Mouse (Mus musculus): ENCODE measurements around the gene Klf2. TPM values are rescaled to one million over a fixed set of nuclear protein-coding genes. Genes with fewer than 3 reads are reported as not detected.

Klf2 gene
- polyA plus RNA-seq (2014; fragmentation: Nextera tagmentation; extraction: Ambion mirVana), result 3.7 and 4.2 TPM in 2 replicates

GRCm38 (mm10) chr8:72318801-72319322 lies at the start of gene Klf2:
Klf2 (plus strand) TSS chr8:72319033.
- ATAC-seq (peak; percentile 96), DNase-seq (ENCODE audit: low spot score) (peak; percentile 82)
- Histone ChIP-seq H3K9me3 (replicated peaks; ENCODE audit: control insufficient read depth, low read length) (no peaks in the 10 kb centered on the region), H3K27ac (ENCODE audit: low read depth, low read length) (no peak within 1 kb of the TSS), H3K4me2 (ENCODE audit: low read length) (peak within 1 kb of the TSS; percentile 76), H3K36me3 (ENCODE audit: control insufficient read depth, insufficient read depth, low read length) (no peaks in the 10 kb centered on the region), H3K4me1 (ENCODE audit: control insufficient read depth, insufficient read depth, low read length) (0 out of 2 replicates have a peak, but pooled peaks cover 3% of the 10 kb centered on the region), H3K4me3 (ENCODE audit: low read depth, low read length) (peak within 1 kb of the TSS; percentile 49), H3K27me3 (replicated peaks; ENCODE audit: control insufficient read depth, insufficient read depth, low read length) (peaks cover 35% of the 10 kb centered on the region), H3K9ac (ENCODE audit: low read length) (peak within 1 kb of the TSS; percentile 53)
- WGBS, result 1% methylated on average over 46 of the region's 46 CpGs

GRCm38 (mm10) chr8:72270606-72271005 lies 48.2 kb upstream of the Klf2 start:
- Histone ChIP-seq H3K9me3 (replicated peaks; ENCODE audit: control insufficient read depth, low read length) (no peaks in the 10 kb centered on the region), H3K36me3 (ENCODE audit: control insufficient read depth, insufficient read depth, low read length) (no peaks in the 10 kb centered on the region), H3K4me2 (ENCODE audit: low read length) (no peak overlapping the region), H3K27me3 (replicated peaks; ENCODE audit: control insufficient read depth, insufficient read depth, low read length) (no peaks in the 10 kb centered on the region), H3K4me1 (ENCODE audit: control insufficient read depth, insufficient read depth, low read length) (no peaks in the 10 kb centered on the region), H3K9ac (ENCODE audit: low read length) (no peak overlapping the region), H3K27ac (ENCODE audit: low read depth, low read length) (no peak overlapping the region), H3K4me3 (ENCODE audit: low read depth, low read length) (no peak overlapping the region)
- no peak for ATAC-seq
- WGBS, result 89% methylated on average over 12 of the region's 12 CpGs
- DNase-seq (ENCODE audit: low spot score), result no peak

GRCm38 (mm10) chr8:72271051-72271660 lies 47.7 kb upstream of the Klf2 start:
- no peak for DNase-seq (ENCODE audit: low spot score)
- H3K4me3 ChIP-seq (ENCODE audit: low read depth, low read length), result no peak overlapping the region
- H3K4me2 ChIP-seq (ENCODE audit: low read length), result no peak overlapping the region
- H3K27me3 ChIP-seq (replicated peaks; ENCODE audit: control insufficient read depth, insufficient read depth, low read length), result no peaks in the 10 kb centered on the region
- H3K4me1 ChIP-seq (ENCODE audit: control insufficient read depth, insufficient read depth, low read length), result no peaks in the 10 kb centered on the region
- no peaks in the 10 kb centered on the region for H3K9me3 ChIP-seq (replicated peaks; ENCODE audit: control insufficient read depth, low read length)
- ATAC-seq, result no peak
- H3K27ac ChIP-seq (ENCODE audit: low read depth, low read length), result no peak overlapping the region
- 71% methylated on average over 11 of the region's 11 CpGs for WGBS
- H3K36me3 ChIP-seq (ENCODE audit: control insufficient read depth, insufficient read depth, low read length), result no peaks in the 10 kb centered on the region
- no peak overlapping the region for H3K9ac ChIP-seq (ENCODE audit: low read length)

- DNase-seq (ENCODE audit: low spot score) (no peak), ATAC-seq (no peak)
- no peak overlapping the region for H3K4me2 ChIP-seq (ENCODE audit: low read length)
- H3K36me3 ChIP-seq (ENCODE audit: control insufficient read depth, insufficient read depth, low read length), result no peaks in the 10 kb centered on the region
- no peak overlapping the region for H3K4me3 ChIP-seq (ENCODE audit: low read depth, low read length)
- no peaks in the 10 kb centered on the region for H3K27me3 ChIP-seq (replicated peaks; ENCODE audit: control insufficient read depth, insufficient read depth, low read length)
- no peak overlapping the region for H3K27ac ChIP-seq (ENCODE audit: low read depth, low read length)
- WGBS, result 79% methylated on average over 3 of the region's 3 CpGs
- H3K9me3 ChIP-seq (replicated peaks; ENCODE audit: control insufficient read depth, low read length), result no peaks in the 10 kb centered on the region
- no peaks in the 10 kb centered on the region for H3K4me1 ChIP-seq (ENCODE audit: control insufficient read depth, insufficient read depth, low read length)
- H3K9ac ChIP-seq (ENCODE audit: low read length), result no peak overlapping the region
Measured at GRCm38 (mm10) chr8:72271691-72272090, 47.1 kb upstream of the Klf2 start.

- Histone ChIP-seq H3K36me3 (ENCODE audit: control insufficient read depth, insufficient read depth, low read length) (no peaks in the 10 kb centered on the region), H3K4me2 (ENCODE audit: low read length) (no peak overlapping the region), H3K9me3 (replicated peaks; ENCODE audit: control insufficient read depth, low read length) (no peaks in the 10 kb centered on the region), H3K27me3 (replicated peaks; ENCODE audit: control insufficient read depth, insufficient read depth, low read length) (no peaks in the 10 kb centered on the region), H3K4me3 (ENCODE audit: low read depth, low read length) (no peak overlapping the region), H3K4me1 (ENCODE audit: control insufficient read depth, insufficient read depth, low read length) (no peaks in the 10 kb centered on the region), H3K27ac (ENCODE audit: low read depth, low read length) (no peak overlapping the region), H3K9ac (ENCODE audit: low read length) (no peak overlapping the region)
- ATAC-seq (no peak), DNase-seq (ENCODE audit: low spot score) (peak; percentile 39)
- WGBS, result 11% methylated on average over 3 of the region's 3 CpGs
Measured at GRCm38 (mm10) chr8:72272361-72272760, 46.5 kb upstream of the Klf2 start.

- WGBS, result 74% methylated on average over 1 of the region's 1 CpGs
- DNase-seq (ENCODE audit: low spot score), result no peak
- Histone ChIP-seq H3K4me1 (ENCODE audit: control insufficient read depth, insufficient read depth, low read length) (no peaks in the 10 kb centered on the region), H3K27ac (ENCODE audit: low read depth, low read length) (no peak overlapping the region), H3K9ac (ENCODE audit: low read length) (no peak overlapping the region), H3K4me2 (ENCODE audit: low read length) (no peak overlapping the region), H3K9me3 (replicated peaks; ENCODE audit: control insufficient read depth, low read length) (no peaks in the 10 kb centered on the region), H3K27me3 (replicated peaks; ENCODE audit: control insufficient read depth, insufficient read depth, low read length) (no peaks in the 10 kb centered on the region), H3K36me3 (ENCODE audit: control insufficient read depth, insufficient read depth, low read length) (no peaks in the 10 kb centered on the region), H3K4me3 (ENCODE audit: low read depth, low read length) (no peak overlapping the region)
- ATAC-seq, result no peak
Measured at GRCm38 (mm10) chr8:72273111-72273770, 45.6 kb upstream of the Klf2 start.

- Histone ChIP-seq H3K4me1 (ENCODE audit: control insufficient read depth, insufficient read depth, low read length) (no peaks in the 10 kb centered on the region), H3K36me3 (ENCODE audit: control insufficient read depth, insufficient read depth, low read length) (no peaks in the 10 kb centered on the region), H3K27ac (ENCODE audit: low read depth, low read length) (no peak overlapping the region), H3K4me3 (ENCODE audit: low read depth, low read length) (no peak overlapping the region), H3K9ac (ENCODE audit: low read length) (no peak overlapping the region), H3K4me2 (ENCODE audit: low read length) (no peak overlapping the region), H3K9me3 (replicated peaks; ENCODE audit: control insufficient read depth, low read length) (no peaks in the 10 kb centered on the region), H3K27me3 (replicated peaks; ENCODE audit: control insufficient read depth, insufficient read depth, low read length) (no peaks in the 10 kb centered on the region)
- ATAC-seq (no peak), DNase-seq (ENCODE audit: low spot score) (no peak)
- 73% methylated on average over 5 of the region's 5 CpGs for WGBS
Measured at GRCm38 (mm10) chr8:72273807-72274206, 45.0 kb upstream of the Klf2 start.

GRCm38 (mm10) chr8:72277244-72277643 lies 41.6 kb upstream of the Klf2 start:
- Histone ChIP-seq H3K27ac (ENCODE audit: low read depth, low read length) (no peak overlapping the region), H3K4me2 (ENCODE audit: low read length) (no peak overlapping the region), H3K9me3 (replicated peaks; ENCODE audit: control insufficient read depth, low read length) (no peaks in the 10 kb centered on the region), H3K27me3 (replicated peaks; ENCODE audit: control insufficient read depth, insufficient read depth, low read length) (no peaks in the 10 kb centered on the region), H3K4me1 (ENCODE audit: control insufficient read depth, insufficient read depth, low read length) (no peaks in the 10 kb centered on the region), H3K4me3 (ENCODE audit: low read depth, low read length) (no peak overlapping the region), H3K9ac (ENCODE audit: low read length) (no peak overlapping the region), H3K36me3 (ENCODE audit: control insufficient read depth, insufficient read depth, low read length) (no peaks in the 10 kb centered on the region)
- WGBS, result 84% methylated on average over 3 of the region's 3 CpGs
- DNase-seq (ENCODE audit: low spot score) (no peak), ATAC-seq (no peak)

GRCm38 (mm10) chr8:72279151-72279550 lies 39.7 kb upstream of the Klf2 start:
- Histone ChIP-seq H3K36me3 (ENCODE audit: control insufficient read depth, insufficient read depth, low read length) (no peaks in the 10 kb centered on the region), H3K27me3 (replicated peaks; ENCODE audit: control insufficient read depth, insufficient read depth, low read length) (no peaks in the 10 kb centered on the region), H3K4me2 (ENCODE audit: low read length) (no peak overlapping the region), H3K4me1 (ENCODE audit: control insufficient read depth, insufficient read depth, low read length) (no peaks in the 10 kb centered on the region), H3K9ac (ENCODE audit: low read length) (no peak overlapping the region), H3K27ac (ENCODE audit: low read depth, low read length) (no peak overlapping the region), H3K4me3 (ENCODE audit: low read depth, low read length) (no peak overlapping the region), H3K9me3 (replicated peaks; ENCODE audit: control insufficient read depth, low read length) (no peaks in the 10 kb centered on the region)
- no peak for DNase-seq (ENCODE audit: low spot score)
- no peak for ATAC-seq
- WGBS, result 81% methylated on average over 7 of the region's 7 CpGs
